Mouse (Mus musculus) erythroblast, embryonic 14.5 days (primary cell): ENCODE measurements around the gene Psmd11. TPM values are rescaled to one million over a fixed set of nuclear protein-coding genes. Genes with fewer than 3 reads are reported as not detected.
"Not testable (repeated sequence)": the region's sequence is repeated elsewhere in the genome, so short reads cannot be mapped to it uniquely, and the experiment has no call there.

Experiments
- H3K27me3 ChIP-seq: 2 replicates; pipeline ENCODE4 v1.6.1; 2012; ENCODE audit warnings: inconsistent platforms; ENCODE audit not compliant: control insufficient read depth
- H3K36me3 ChIP-seq: 2 replicates; pipeline ENCODE4 v1.6.1; 2012; ENCODE audit warnings: mild to moderate bottlenecking, inconsistent platforms; ENCODE audit not compliant: control insufficient read depth
- H3K4me1 ChIP-seq: 2 replicates; pipeline ENCODE4 v1.6.1; 2012; ENCODE audit warnings: inconsistent platforms; ENCODE audit not compliant: control insufficient read depth
- H3K4me3 ChIP-seq: replicated peaks from 2 replicates; pipeline ENCODE3; 2012; ENCODE audit warnings: moderate library complexity, mild to moderate bottlenecking, inconsistent platforms
- H3K9me3 ChIP-seq: 2 replicates; pipeline ENCODE4 v1.6.1; 2012; ENCODE audit warnings: low read length, inconsistent platforms, mixed read lengths; ENCODE audit not compliant: control insufficient read depth
- GATA1 ChIP-seq: IDR thresholded peaks from 2 replicates; pipeline ENCODE4 v1.6.1; 2012; ENCODE audit warnings: low read length, inconsistent platforms, mixed read lengths
- TAL1 ChIP-seq: IDR thresholded peaks from 3 replicates; pipeline ENCODE4 v1.6.1; 2012; ENCODE audit warnings: low read length, inconsistent platforms, mixed read lengths
- polyA plus RNA-seq: library from polyadenylated mRNA; stranded (reverse); fragments of >175 nt; gene quantifications from 2 replicates; pipeline ENCODE4 v1.2.3, GENCODE M21; 2012

Gene Psmd11
- polyA plus RNA-seq, 1 experiment = 5.0 TPM

DNA sequence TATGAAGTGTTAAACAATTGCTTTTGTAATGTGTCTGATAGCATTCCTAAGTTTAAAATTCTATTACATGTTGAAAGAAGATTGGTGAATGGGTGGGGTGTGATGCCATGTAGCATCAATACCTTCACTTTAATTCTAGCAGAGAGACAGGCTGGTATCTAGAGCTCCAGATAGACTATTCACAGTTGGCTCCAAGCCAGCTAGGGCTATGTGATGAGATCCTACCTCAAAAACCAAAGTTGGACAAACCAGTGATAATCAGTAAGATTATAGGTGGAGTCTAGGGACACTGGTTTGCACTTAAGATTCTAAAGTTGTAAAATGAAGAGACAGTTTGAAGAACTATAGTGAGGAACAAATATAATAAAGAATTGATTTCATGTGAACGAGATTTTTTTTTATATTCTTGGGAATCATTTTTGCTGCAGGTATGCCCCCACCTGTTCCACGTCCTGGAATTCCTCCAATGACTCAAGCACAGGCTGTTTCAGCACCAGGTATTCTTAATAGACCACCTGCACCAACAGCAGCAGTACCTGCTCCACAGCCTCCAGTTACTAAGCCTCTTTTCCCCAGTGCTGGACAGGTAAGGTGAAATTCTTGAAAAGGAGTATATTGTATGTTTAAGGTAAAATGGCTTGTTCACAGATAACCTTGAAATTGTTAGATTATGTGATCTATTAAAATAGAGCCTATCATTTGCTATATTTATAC is 36.9 kb upstream of the Psmd11 start:
- peaks cover 18% of the 10 kb centered on the region for H3K4me1 ChIP-seq
- no peak for TF ChIP-seq TAL1
- no peak for TF ChIP-seq GATA1
- no peaks in the 10 kb centered on the region for H3K9me3 ChIP-seq
- H3K36me3 ChIP-seq = peaks cover 100% of the 10 kb centered on the region
- H3K27me3 ChIP-seq = no peaks in the 10 kb centered on the region
- H3K4me3 ChIP-seq = no peak overlapping the region

DNA sequence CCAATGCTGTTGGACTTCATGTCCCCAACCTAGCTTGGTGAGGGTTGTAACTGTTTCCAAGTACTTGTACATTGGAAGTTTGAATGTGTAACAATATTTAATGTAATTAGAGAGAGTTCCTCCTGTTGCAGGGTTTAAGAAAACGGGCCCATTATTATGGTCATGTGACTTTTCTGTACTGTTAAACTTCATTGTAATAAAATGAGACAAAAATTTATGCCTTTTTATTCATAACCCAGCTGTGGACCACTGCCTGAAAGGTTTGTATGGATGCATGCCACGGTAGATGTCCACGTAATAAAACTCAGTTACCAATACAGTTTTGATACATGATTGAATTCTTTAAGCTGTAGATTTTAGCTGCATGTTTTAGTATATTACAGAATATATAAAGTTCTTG is 32.5 kb upstream of the Psmd11 start:
- no peaks in the 10 kb centered on the region for H3K9me3 ChIP-seq
- H3K4me3 ChIP-seq = no peak overlapping the region
- peaks cover 100% of the 10 kb centered on the region for H3K36me3 ChIP-seq
- H3K27me3 ChIP-seq = no peaks in the 10 kb centered on the region
- no peak for TF ChIP-seq TAL1
- TF ChIP-seq GATA1 = no peak
- H3K4me1 ChIP-seq = peaks cover 3% of the 10 kb centered on the region

DNA sequence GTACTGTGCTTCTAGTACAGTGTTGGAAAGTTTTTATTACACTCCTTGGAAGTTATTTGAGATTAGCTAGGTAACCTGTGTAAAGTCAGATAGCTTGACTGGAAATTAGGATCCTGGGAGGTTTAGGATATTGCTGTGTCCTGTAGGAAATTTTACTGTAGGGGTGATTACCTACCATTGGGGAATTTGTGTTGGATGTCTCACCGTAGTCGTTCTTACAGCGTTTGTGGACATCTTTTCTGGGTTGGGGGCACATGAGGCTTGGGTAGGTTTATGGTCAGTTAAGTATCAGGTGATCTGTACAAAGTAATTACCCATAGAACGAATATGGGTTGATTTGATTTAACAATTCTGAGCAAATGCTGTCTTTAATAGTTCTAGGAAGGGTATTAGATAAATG is 31.8 kb upstream of the Psmd11 start:
- peaks cover 3% of the 10 kb centered on the region for H3K4me1 ChIP-seq
- H3K9me3 ChIP-seq = no peaks in the 10 kb centered on the region
- H3K4me3 ChIP-seq = no peak overlapping the region
- H3K36me3 ChIP-seq = peaks cover 100% of the 10 kb centered on the region
- no peaks in the 10 kb centered on the region for H3K27me3 ChIP-seq
- TF ChIP-seq GATA1 = no peak
- TF ChIP-seq TAL1 = no peak

DNA sequence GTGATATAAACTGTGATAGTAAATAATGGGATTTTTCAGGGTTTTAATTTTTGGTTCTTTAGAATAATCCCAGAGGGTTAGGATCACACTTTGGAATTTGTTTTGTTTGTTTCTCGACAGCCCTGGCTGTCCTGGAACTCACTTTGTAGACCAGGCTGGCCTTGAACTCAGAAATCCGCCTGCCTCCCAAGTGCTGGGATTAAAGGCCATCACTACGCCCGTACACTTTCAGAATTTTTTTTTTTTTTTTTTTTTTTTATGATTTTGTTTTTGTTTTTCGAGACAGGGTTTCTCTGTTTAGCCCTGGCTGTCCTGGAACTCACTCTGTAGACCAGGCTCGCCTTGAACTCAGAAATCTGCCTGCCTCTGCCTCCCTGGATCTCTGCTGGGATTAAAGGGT is 20.5 kb upstream of the Psmd11 start:
- Histone ChIP-seq H3K36me3 (peaks cover 92% of the 10 kb centered on the region), H3K4me1 (peaks cover 17% of the 10 kb centered on the region)
- not testable (repeated sequence) for H3K27me3 ChIP-seq

DNA sequence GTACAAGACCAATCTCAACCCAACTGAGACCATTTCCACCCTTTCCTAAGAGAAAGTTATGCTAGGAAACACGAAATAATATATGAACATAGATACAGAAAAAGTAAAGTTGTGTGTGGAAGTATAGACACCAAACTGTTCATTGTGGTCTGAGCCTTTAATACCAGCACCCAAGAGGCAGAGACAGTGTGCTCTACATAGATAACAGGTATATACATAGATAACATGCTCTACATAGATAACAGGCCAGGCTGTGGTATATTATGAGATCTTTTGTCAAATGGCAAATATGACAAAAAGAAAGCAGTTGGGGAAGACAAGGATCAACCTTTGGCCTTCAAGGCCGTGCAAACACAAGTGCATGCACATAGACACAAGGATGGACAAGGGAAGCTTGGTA is 18.0 kb upstream of the Psmd11 start:
- H3K36me3 ChIP-seq = peaks cover 91% of the 10 kb centered on the region
- H3K4me1 ChIP-seq = peaks cover 17% of the 10 kb centered on the region

More for the DNA sequence above, 20.5 kb upstream of the Psmd11 start:
- not testable (repeated sequence) for H3K4me3 ChIP-seq, H3K9me3 ChIP-seq

DNA sequence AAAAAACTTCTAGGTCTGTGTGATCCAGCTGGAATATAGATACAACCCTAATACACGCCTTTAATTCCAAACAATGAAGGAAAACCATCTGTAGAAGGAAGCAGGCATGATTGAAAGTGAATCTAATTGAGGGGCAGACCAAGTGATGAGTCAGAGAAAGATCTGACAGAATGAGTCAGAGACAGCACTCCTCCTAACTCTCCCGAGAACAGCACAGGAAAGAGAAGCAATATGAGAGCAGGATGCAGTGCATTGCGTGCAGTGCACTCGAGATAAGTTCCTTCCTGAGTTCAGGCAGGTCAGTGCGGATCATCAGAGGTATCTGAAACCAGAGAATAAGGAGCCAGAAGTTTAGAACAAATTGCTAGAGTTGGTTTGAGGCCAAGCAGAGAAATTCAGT is 11.3 kb upstream of the Psmd11 start:
- H3K4me3 ChIP-seq = no peak overlapping the region
- peaks cover 4% of the 10 kb centered on the region; the same call in 1 of the 2 replicates for H3K4me1 ChIP-seq
- TF ChIP-seq TAL1 (no peak), GATA1 (no peak)

More for the DNA sequence above, 18.0 kb upstream of the Psmd11 start:
- Histone ChIP-seq H3K27me3 (no peaks in the 10 kb centered on the region), H3K9me3 (no peaks in the 10 kb centered on the region), H3K4me3 (no peak overlapping the region)
- TF ChIP-seq GATA1 (no peak), TAL1 (no peak)

DNA sequence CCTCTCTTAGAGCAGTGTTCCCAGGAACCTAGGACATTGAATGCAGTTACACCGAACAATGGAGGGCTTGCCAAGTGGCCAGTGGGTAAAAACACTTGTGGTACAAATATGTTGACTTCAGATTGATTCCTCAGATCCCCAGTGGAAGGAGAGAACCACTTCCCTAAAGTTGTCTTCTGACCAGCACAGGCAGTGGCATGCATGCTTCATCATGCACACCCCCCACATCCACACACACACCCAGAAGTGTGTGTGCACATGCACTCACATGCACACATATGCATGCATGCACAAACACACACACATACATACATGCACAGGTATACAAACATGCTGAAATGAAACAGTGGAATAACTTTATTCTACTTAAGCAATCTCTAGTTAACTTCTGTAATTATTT is 8.7 kb upstream of the Psmd11 start:
- TF ChIP-seq GATA1 = no peak
- H3K36me3 ChIP-seq = peaks cover 20% of the 10 kb centered on the region
- H3K9me3 ChIP-seq = peaks cover 2% of the 10 kb centered on the region; the same call in 1 of the 2 replicates
- H3K4me1 ChIP-seq = peaks cover 4% of the 10 kb centered on the region; the same call in 1 of the 2 replicates
- no peaks in the 10 kb centered on the region for H3K27me3 ChIP-seq
- no peak overlapping the region for H3K4me3 ChIP-seq

More for the DNA sequence above, 11.3 kb upstream of the Psmd11 start:
- peaks cover 41% of the 10 kb centered on the region for H3K36me3 ChIP-seq
- H3K9me3 ChIP-seq = peaks cover 2% of the 10 kb centered on the region; the same call in 1 of the 2 replicates
- H3K27me3 ChIP-seq = no peaks in the 10 kb centered on the region

DNA sequence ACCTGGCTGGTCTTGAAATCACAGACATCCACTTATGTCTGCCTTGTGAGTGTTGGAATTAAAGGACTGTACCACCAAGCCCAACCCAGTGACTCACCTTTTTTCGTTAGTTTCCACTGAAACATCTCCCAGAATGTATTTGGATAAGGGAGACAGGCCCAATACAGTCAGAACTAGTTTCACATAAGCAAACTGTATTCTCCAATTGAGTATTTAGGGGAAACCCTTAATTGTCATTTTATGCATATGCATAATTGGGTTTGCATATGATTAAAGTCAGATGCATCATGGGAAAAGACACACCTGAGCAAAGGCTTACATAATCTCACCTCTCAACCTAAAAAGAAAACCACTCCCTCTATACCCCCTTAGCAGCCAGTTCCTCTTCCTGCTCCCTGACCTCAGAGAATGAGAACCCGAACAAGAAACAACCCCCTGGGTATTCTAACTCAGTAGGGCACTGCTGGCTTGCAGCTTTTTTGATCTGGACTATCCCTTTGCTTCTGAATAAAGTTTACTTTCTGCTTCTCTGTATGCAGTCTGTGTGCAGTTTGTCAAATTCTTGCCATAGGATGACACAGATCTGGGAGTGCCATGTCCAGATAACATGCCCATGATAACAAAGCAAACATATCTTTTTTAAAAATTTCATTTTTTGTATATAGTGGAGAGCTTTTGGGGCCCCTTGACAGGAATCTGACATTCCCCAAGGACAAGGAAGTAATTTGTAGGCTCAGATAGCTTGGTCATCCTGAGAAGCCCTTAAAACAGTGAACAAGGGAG is 8.0 kb upstream of the Psmd11 start:
- no peak overlapping the region for H3K4me3 ChIP-seq
- H3K4me1 ChIP-seq = peaks cover 6% of the 10 kb centered on the region

DNA sequence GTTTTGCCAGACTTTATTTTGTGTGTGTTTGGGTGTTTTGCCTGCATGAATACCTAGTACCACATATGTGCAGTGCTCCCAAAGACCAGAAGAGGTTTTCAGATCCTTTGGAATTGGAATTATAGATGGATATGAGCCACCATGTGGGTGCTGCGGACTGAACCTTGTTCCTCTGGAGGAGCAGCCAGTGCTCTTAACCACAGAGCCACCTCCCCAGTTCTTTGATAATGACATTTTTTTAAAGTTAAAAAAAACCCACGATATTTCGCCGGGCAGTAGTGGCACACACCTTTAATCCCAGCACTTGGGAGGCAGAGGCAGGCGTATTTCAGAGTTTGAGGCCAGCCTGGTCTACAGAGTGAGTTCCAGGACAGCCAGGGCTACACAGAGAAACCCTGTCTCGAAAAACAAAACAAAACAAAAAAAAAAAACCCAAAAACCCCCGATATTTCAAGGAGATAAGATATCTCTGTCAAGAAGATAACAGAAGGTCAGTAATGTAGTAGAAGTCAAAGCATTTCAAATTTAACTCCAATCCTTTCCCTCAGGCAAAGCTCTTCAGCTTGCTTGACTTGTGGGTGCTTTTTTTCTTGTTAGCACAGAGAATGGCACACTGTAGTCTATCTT is 6.9 kb upstream of the Psmd11 start:
- TF ChIP-seq GATA1 (no peak), TAL1 (no peak)
- Histone ChIP-seq H3K27me3 (no peaks in the 10 kb centered on the region), H3K4me3 (no peak overlapping the region), H3K4me1 (peaks cover 7% of the 10 kb centered on the region), H3K36me3 (peaks cover 7% of the 10 kb centered on the region), H3K9me3 (peaks cover 2% of the 10 kb centered on the region; the same call in 1 of the 2 replicates)

More for the DNA sequence above, 8.0 kb upstream of the Psmd11 start:
- H3K36me3 ChIP-seq = peaks cover 13% of the 10 kb centered on the region
- TF ChIP-seq GATA1 (no peak), TAL1 (no peak)
- peaks cover 2% of the 10 kb centered on the region; the same call in 1 of the 2 replicates for H3K9me3 ChIP-seq
- no peaks in the 10 kb centered on the region for H3K27me3 ChIP-seq
